Comparison of ENCODE assay signal across 8 mouse cellular contexts in genomic region chr9:30480464-30480863, GRCm38 (mm10). TPM values are rescaled to one million over a fixed set of nuclear protein-coding genes. Genes with fewer than 3 reads are reported as not detected.
DNase-seq lines count a peak whose midpoint lies in the region; ATAC-seq lines count a peak whose summit lies in the region.

No protein-coding gene starts in this region.

- H3K4me1 ChIP-seq in lung, embryonic 15.5 days: no peaks in the 10 kb centered on the region

- no peaks in the 10 kb centered on the region for H3K27me3 ChIP-seq in lung, embryonic 15.5 days

- H3K9ac ChIP-seq in lung, embryonic 15.5 days: no peak overlapping the region

- ATAC-seq in hematopoietic stem cell, adult 5-6 weeks (replicated peaks in 1 of 2; ENCODE audit: insufficient read depth in 1 of 2, low FRiP score in 2 of 2, low TSS enrichment in 1 of 2, low read depth in 1 of 2, poor library complexity in 2 of 2, severe bottlenecking in 2 of 2): peak; percentile 97
- ATAC-seq in lung, embryonic 15.5 days (ENCODE audit: borderline replicate concordance, extremely low read depth, low FRiP score, low TSS enrichment): peak; percentile 87

- peak; percentile 77 for DNase-seq in MEL-GATA-1-ER (ENCODE audit: extremely low read depth, low read depth)
- peak; percentile 92 for DNase-seq in cerebellum, adult 8-10 months
- peak; percentile 97 for DNase-seq in forelimb bud, embryonic 11.5 days (ENCODE audit: low read depth, low spot score)
- peak; percentile 89 to 98 for DNase-seq in layer of hippocampus, adult 8-10 months (ENCODE audit: low spot score in 2 of 2)
- DNase-seq in ovary, postnatal 14 days (ENCODE audit: low spot score): peak; percentile 96
- DNase-seq in thymus, postnatal 10 days (ENCODE audit: low spot score in 2 of 2): peak; percentile 60 to 93

- H3K27ac ChIP-seq in lung, embryonic 15.5 days: no peak overlapping the region

- H3K9me3 ChIP-seq in lung, embryonic 15.5 days: no peaks in the 10 kb centered on the region

- H3K36me3 ChIP-seq in lung, embryonic 15.5 days: no peaks in the 10 kb centered on the region

- no peak overlapping the region for H3K4me2 ChIP-seq in lung, embryonic 15.5 days

- H3K4me3 ChIP-seq in lung, embryonic 15.5 days: no peak overlapping the region

- WGBS in lung, embryonic 15.5 days: 2% methylated on average over 6 of the region's 6 CpGs

RNA-seq across cellular contexts. Expression of gene Snx19, which starts 53.6 kb away (rescaled TPM):
- 15.5 and 19.3 TPM in 2 replicates for total RNA-seq in hematopoietic stem cell, adult 5-6 weeks (2017)
- 10 to 100 TPM; 50.1 to 59.5 (median 52.0) TPM for total RNA-seq in layer of hippocampus, adult 8-10 months (2022)
- polyA plus RNA-seq in lung, embryonic 15.5 days (2015; fragmentation: Nextera tagmentation; extraction: Ambion mirVana): 17.1 and 17.6 TPM in 2 replicates
